Mouse (Mus musculus): ENCODE measurements around the gene Cers4. TPM values are rescaled to one million over a fixed set of nuclear protein-coding genes. Genes with fewer than 3 reads are reported as not detected.

Cers4 gene
- total RNA-seq, 2 experiments from 2014 or later, result 37.1 to 42.5 TPM

Other genes starting within 250 kb of the Cers4 start
- 1 to 10 TPM; 2.4 to 2.5 TPM for gene Tgfbr3l, start 244.8 kb upstream of the Cers4 start, total RNA-seq (2021)
- 10 to 100 TPM; 14.4 to 15.0 TPM for gene Snapc2, start 239.9 kb upstream of the Cers4 start, total RNA-seq (2021)
- 1 to 10 TPM in 1 of 2 experiments, under 1 TPM in 1; 0.75 to 1.1 TPM for gene Ctxn1, start 233.8 kb upstream of the Cers4 start, total RNA-seq (2021)
- gene Timm44, start 217.1 kb upstream of the Cers4 start, total RNA-seq (2021), result 100 to 1,000 TPM; 117 TPM
- 1 to 10 TPM; 3.5 to 4.4 TPM for gene Ccl25, start 167.8 kb upstream of the Cers4 start, total RNA-seq (2021)
- gene Elavl1, start 167.6 kb upstream of the Cers4 start, total RNA-seq (2021), result 10 to 100 TPM; 58.2 to 64.1 TPM
- 1 to 10 TPM; 8.7 to 9.9 TPM for gene Zfp958, start 120.1 kb downstream of the Cers4 start, total RNA-seq (2021)